In genomic region chr3:41862674-41863073, GRCm38 (mm10) we compare ENCODE assay signal across 18 mouse cellular contexts.
A peak's percentile ranks its signal among the peaks of the same experiment; 100 is the strongest.
DNase-seq lines count a peak whose midpoint lies in the region; ATAC-seq and TF ChIP-seq lines count a peak whose summit lies in the region.
"Had no signal": no experiment of that assay in that cellular context is flagged by ENCODE, and none has a peak within 500 bp of the region (broad histone marks: within the 10 kb centered on the region; RNA-seq: fewer than 3 reads in every experiment).

No protein-coding gene starts in this region.

- no peak overlapping the region for H3K27ac ChIP-seq in hindbrain, postnatal 0 days
- no peak overlapping the region for H3K27ac ChIP-seq in hindbrain, embryonic 10.5 days
- H3K27ac ChIP-seq in midbrain, postnatal 0 days (ENCODE audit: low read depth, low read length): no peak overlapping the region
- no peak overlapping the region for H3K27ac ChIP-seq in midbrain, embryonic 14.5 days (replicated peaks; ENCODE audit: low read depth, low read length)
- H3K27ac ChIP-seq in heart, embryonic 10.5 days: no peak overlapping the region
- H3K27ac ChIP-seq: limb, embryonic 12.5 days; macrophage; midbrain, embryonic 12.5 days had no signal

- no peaks in the 10 kb centered on the region for H3K36me3 ChIP-seq in hindbrain, postnatal 0 days (ENCODE audit: insufficient read depth, low read length)
- no peaks in the 10 kb centered on the region for H3K36me3 ChIP-seq in hindbrain, embryonic 10.5 days
- no peaks in the 10 kb centered on the region for H3K36me3 ChIP-seq in midbrain, postnatal 0 days (ENCODE audit: insufficient read depth, low read length)
- H3K36me3 ChIP-seq in midbrain, embryonic 14.5 days (ENCODE audit: control insufficient read depth, insufficient read depth, low read length): no peaks in the 10 kb centered on the region
- H3K36me3 ChIP-seq in heart, embryonic 10.5 days: no peaks in the 10 kb centered on the region
- H3K36me3 ChIP-seq: limb, embryonic 12.5 days; midbrain, embryonic 12.5 days had no signal

- no peak overlapping the region for H3K9ac ChIP-seq in hindbrain, postnatal 0 days (replicated peaks; ENCODE audit: low read length)
- H3K9ac ChIP-seq in midbrain, postnatal 0 days (replicated peaks; ENCODE audit: low read length, poor library complexity, severe bottlenecking): no peak overlapping the region
- no peak overlapping the region for H3K9ac ChIP-seq in midbrain, embryonic 14.5 days (replicated peaks; ENCODE audit: low read length)
- H3K9ac ChIP-seq: forebrain, postnatal 0 days; limb, embryonic 12.5 days; midbrain, embryonic 12.5 days had no signal

- in situ Hi-C loops in Patski (cut with MboI; ENCODE audit: low pct_unique_long_range_greater_than_20kb): no loop called here

- H3K4me1 ChIP-seq in hindbrain, postnatal 0 days (ENCODE audit: insufficient read depth, low read length): no peaks in the 10 kb centered on the region
- no peaks in the 10 kb centered on the region for H3K4me1 ChIP-seq in hindbrain, embryonic 10.5 days (replicated peaks)
- no peaks in the 10 kb centered on the region for H3K4me1 ChIP-seq in midbrain, postnatal 0 days (ENCODE audit: insufficient read depth, low read length)
- no peaks in the 10 kb centered on the region for H3K4me1 ChIP-seq in midbrain, embryonic 14.5 days (ENCODE audit: control insufficient read depth, insufficient read depth, low read length)
- H3K4me1 ChIP-seq in heart, embryonic 10.5 days: no peaks in the 10 kb centered on the region
- H3K4me1 ChIP-seq: limb, embryonic 12.5 days had no signal

- no peak overlapping the region for H3K4me3 ChIP-seq in hindbrain, postnatal 0 days (ENCODE audit: low read length)
- no peak overlapping the region for H3K4me3 ChIP-seq in hindbrain, embryonic 10.5 days
- no peak overlapping the region for H3K4me3 ChIP-seq in midbrain, postnatal 0 days (ENCODE audit: low read depth, low read length)
- no peak overlapping the region for H3K4me3 ChIP-seq in midbrain, embryonic 14.5 days (replicated peaks; ENCODE audit: low read depth, low read length)
- no peak overlapping the region for H3K4me3 ChIP-seq in heart, embryonic 10.5 days
- H3K4me3 ChIP-seq: limb, embryonic 12.5 days; midbrain, embryonic 12.5 days; myocyte had no signal

- CTCF ChIA-PET in Patski (lab: Charles Lee): no interaction called here

- no peak for DNase-seq in hindbrain, postnatal 0 days (ENCODE audit: low spot score)
- DNase-seq in hindbrain, embryonic 10.5 days (ENCODE audit: low spot score): no peak
- no peak for DNase-seq in midbrain, postnatal 0 days (ENCODE audit: low spot score)
- DNase-seq in midbrain, embryonic 14.5 days: no peak
- no peak for DNase-seq in Patski (ENCODE audit: low read depth, low spot score)
- peak; percentile 11 for DNase-seq in mesoderm, embryonic 11.5 days (ENCODE audit: low read depth, low spot score)
- DNase-seq in cerebellum, adult 8-10 months: no peak
- DNase-seq in heart, embryonic 10.5 days (ENCODE audit: low spot score): no peak
- DNase-seq: adrenal gland, postnatal 36 days; cerebellum, postnatal 10 days; forebrain, postnatal 0 days; heart, adult 18-20 months; right cerebral cortex, adult 18-20 months; thymus, adult 18-20 months had no signal

- H3K4me2 ChIP-seq in hindbrain, postnatal 0 days (ENCODE audit: low read depth, low read length): no peak overlapping the region
- no peak overlapping the region for H3K4me2 ChIP-seq in midbrain, postnatal 0 days (ENCODE audit: low read depth, low read length, poor library complexity, severe bottlenecking)
- H3K4me2 ChIP-seq in midbrain, embryonic 14.5 days (ENCODE audit: low read length): no peak overlapping the region
- H3K4me2 ChIP-seq: limb, embryonic 12.5 days; midbrain, embryonic 12.5 days had no signal

- POLR2A ChIA-PET in Patski (lab: Charles Lee): no interaction called here

- no peaks in the 10 kb centered on the region for H3K9me3 ChIP-seq in hindbrain, postnatal 0 days (ENCODE audit: low read length)
- no peaks in the 10 kb centered on the region for H3K9me3 ChIP-seq in hindbrain, embryonic 10.5 days
- no peaks in the 10 kb centered on the region for H3K9me3 ChIP-seq in midbrain, postnatal 0 days (ENCODE audit: low read length)
- no peaks in the 10 kb centered on the region for H3K9me3 ChIP-seq in midbrain, embryonic 14.5 days (ENCODE audit: control insufficient read depth, low read length)
- no peaks in the 10 kb centered on the region for H3K9me3 ChIP-seq in heart, embryonic 10.5 days
- H3K9me3 ChIP-seq: midbrain, embryonic 12.5 days had no signal

- no peaks in the 10 kb centered on the region for H3K27me3 ChIP-seq in hindbrain, postnatal 0 days (ENCODE audit: insufficient read depth, low read length)
- H3K27me3 ChIP-seq in hindbrain, embryonic 10.5 days (ENCODE audit: insufficient read depth, poor library complexity, severe bottlenecking): no peaks in the 10 kb centered on the region
- H3K27me3 ChIP-seq in midbrain, postnatal 0 days (ENCODE audit: insufficient read depth, low read length): no peaks in the 10 kb centered on the region
- H3K27me3 ChIP-seq in midbrain, embryonic 14.5 days (ENCODE audit: control insufficient read depth, insufficient read depth, low read length): no peaks in the 10 kb centered on the region
- H3K27me3 ChIP-seq in Patski: peaks cover 26% of the 10 kb centered on the region
- no peaks in the 10 kb centered on the region for H3K27me3 ChIP-seq in heart, embryonic 10.5 days (ENCODE audit: insufficient read depth, poor library complexity, severe bottlenecking)
- H3K27me3 ChIP-seq: limb, embryonic 12.5 days; midbrain, embryonic 12.5 days had no signal

- peak; percentile 22 for TF ChIP-seq CTCF in hindbrain, postnatal 0 days (IDR thresholded peaks at IDR 0.05; ENCODE audit: low read depth)
- peak; percentile 37 for TF ChIP-seq CTCF in midbrain, postnatal 0 days (IDR thresholded peaks at IDR 0.05)
- peak; percentile 27 for TF ChIP-seq CTCF in Patski (IDR thresholded peaks at IDR 0.05)

- ATAC-seq in hindbrain, postnatal 0 days: no peak
- ATAC-seq in midbrain, postnatal 0 days (ENCODE audit: low FRiP score): no peak
- ATAC-seq in midbrain, embryonic 14.5 days (ENCODE audit: low FRiP score, low TSS enrichment): no peak
- no peak for ATAC-seq in Patski
- ATAC-seq: forebrain, postnatal 0 days had no signal
